Mouse (Mus musculus): ENCODE data around the gene S100a10. TPM values are rescaled to one million over a fixed set of nuclear protein-coding genes. Genes with fewer than 3 reads are reported as not detected.

The S100a10 gene
- polyA plus RNA-seq, 1 experiment from 2014 or later: 430 TPM

DNA sequence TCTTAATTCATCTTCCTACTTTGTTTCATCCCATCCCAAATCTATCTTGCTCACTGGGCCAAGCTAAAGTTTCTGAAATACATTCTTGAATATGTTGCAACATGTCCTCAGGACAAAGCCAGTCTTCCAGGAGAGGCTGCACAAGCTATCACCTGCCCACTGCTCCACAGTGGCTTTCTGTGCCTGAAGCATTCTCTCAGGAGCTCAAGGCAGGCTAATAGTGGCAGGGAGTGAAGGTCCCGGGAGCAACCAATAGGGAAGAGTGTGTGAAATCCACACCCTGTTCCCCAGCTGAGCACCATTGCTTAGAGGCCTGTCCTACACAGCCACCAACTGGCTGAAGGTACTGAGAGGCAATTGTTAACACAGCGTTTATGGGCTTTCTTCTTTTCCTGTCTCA, 26.1 kb downstream of the S100a10 start:
- no peaks in the 10 kb centered on the region for H3K27me3 ChIP-seq (ENCODE audit: control insufficient read depth, insufficient read depth, low read length)
- H3K27ac ChIP-seq (ENCODE audit: low read length): no peak overlapping the region
- no peak overlapping the region for H3K4me3 ChIP-seq (ENCODE audit: low read depth, low read length)
- 33% methylated on average over 2 of the region's 2 CpGs for WGBS
- H3K9me3 ChIP-seq (ENCODE audit: control insufficient read depth, low read depth, low read length): no peaks in the 10 kb centered on the region
- peak; percentile 69; the same call in 1 of the 2 replicates for ATAC-seq (ENCODE audit: insufficient number of reproducible peaks, insufficient read depth, low FRiP score, low read depth)
- H3K9ac ChIP-seq (replicated peaks; ENCODE audit: low read depth, low read length): no peak overlapping the region
- H3K36me3 ChIP-seq (ENCODE audit: control insufficient read depth, insufficient read depth, low read length): no peaks in the 10 kb centered on the region
- H3K4me2 ChIP-seq (replicated peaks; ENCODE audit: low read depth, low read length): no peak overlapping the region
- no peaks in the 10 kb centered on the region for H3K4me1 ChIP-seq (ENCODE audit: control insufficient read depth, insufficient read depth, low read length)

DNA sequence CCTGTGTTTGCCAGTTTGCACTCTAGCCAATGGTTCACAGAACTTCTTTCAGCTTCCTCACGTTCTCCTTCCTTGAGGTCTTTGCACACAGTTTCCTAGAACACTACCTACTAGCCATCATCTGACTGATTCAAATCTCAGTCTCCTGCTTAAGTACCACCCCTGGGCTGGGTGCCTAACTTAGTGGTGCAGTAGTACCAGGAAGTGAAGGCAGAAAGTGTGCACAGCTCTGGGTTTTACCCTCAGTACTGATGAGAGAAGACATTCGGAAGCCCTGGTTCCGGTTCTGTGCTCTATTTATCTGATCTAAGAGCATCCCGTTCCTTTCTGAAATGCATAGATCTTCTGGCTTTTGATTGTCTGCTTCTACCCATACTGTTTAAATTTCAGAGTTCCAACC, 26.8 kb downstream of the S100a10 start:
- H3K4me1 ChIP-seq (ENCODE audit: control insufficient read depth, insufficient read depth, low read length): no peaks in the 10 kb centered on the region
- H3K9ac ChIP-seq (replicated peaks; ENCODE audit: low read depth, low read length): no peak overlapping the region
- WGBS: 72% methylated on average over 4 of the region's 4 CpGs
- H3K36me3 ChIP-seq (ENCODE audit: control insufficient read depth, insufficient read depth, low read length): no peaks in the 10 kb centered on the region
- H3K4me2 ChIP-seq (replicated peaks; ENCODE audit: low read depth, low read length): no peak overlapping the region
- ATAC-seq (ENCODE audit: insufficient number of reproducible peaks, insufficient read depth, low FRiP score, low read depth): no peak
- no peak overlapping the region for H3K4me3 ChIP-seq (ENCODE audit: low read depth, low read length)
- no peaks in the 10 kb centered on the region for H3K9me3 ChIP-seq (ENCODE audit: control insufficient read depth, low read depth, low read length)
- H3K27ac ChIP-seq (ENCODE audit: low read length): no peak overlapping the region
- no peaks in the 10 kb centered on the region for H3K27me3 ChIP-seq (ENCODE audit: control insufficient read depth, insufficient read depth, low read length)

DNA sequence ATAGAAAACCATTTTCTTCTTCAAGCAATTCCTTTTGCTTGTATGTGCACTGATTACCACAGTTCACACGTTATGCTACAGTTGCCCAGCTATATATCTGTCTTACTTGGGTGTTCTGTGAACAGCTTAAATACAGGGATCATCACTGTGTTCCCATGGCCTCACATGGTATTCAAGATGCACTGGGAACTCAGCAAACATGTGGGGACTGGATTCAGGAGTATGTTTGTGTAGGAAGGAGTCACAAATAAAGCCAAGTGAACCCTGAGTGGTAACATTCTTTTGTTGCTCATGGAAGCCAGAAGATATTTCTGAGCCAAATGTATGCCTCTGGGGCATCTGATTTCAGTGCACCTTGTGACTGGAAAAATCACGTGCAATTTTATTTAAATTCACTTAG, 28.2 kb downstream of the S100a10 start:
- Histone ChIP-seq H3K27ac (ENCODE audit: low read length) (no peak overlapping the region), H3K9ac (replicated peaks; ENCODE audit: low read depth, low read length) (no peak overlapping the region), H3K27me3 (ENCODE audit: control insufficient read depth, insufficient read depth, low read length) (no peaks in the 10 kb centered on the region), H3K4me3 (ENCODE audit: low read depth, low read length) (no peak overlapping the region), H3K36me3 (ENCODE audit: control insufficient read depth, insufficient read depth, low read length) (no peaks in the 10 kb centered on the region), H3K4me1 (ENCODE audit: control insufficient read depth, insufficient read depth, low read length) (no peaks in the 10 kb centered on the region), H3K9me3 (ENCODE audit: control insufficient read depth, low read depth, low read length) (no peaks in the 10 kb centered on the region), H3K4me2 (replicated peaks; ENCODE audit: low read depth, low read length) (no peak overlapping the region)
- ATAC-seq (ENCODE audit: insufficient number of reproducible peaks, insufficient read depth, low FRiP score, low read depth): no peak
- 64% methylated on average over 2 of the region's 2 CpGs for WGBS

DNA sequence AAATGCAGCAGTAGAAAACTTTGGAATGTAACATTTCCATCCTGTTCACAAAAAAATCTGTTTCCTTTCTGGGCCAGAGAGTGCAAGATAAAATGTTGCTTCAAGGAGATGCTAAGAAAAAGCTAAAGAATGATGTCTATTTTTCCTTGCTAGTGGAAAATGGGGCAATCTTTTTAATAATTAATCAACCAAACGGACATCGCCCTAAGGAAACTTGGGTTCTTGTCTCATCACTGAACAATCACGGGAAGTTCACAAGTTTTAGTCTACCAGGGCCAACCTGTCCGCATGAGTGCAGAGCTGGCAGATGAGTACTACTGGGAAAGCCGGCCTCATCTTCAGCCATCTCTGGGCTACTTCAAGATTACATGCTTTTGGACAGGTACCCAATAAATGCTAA, 34.7 kb downstream of the S100a10 start:
- Histone ChIP-seq H3K27me3 (ENCODE audit: control insufficient read depth, insufficient read depth, low read length) (no peaks in the 10 kb centered on the region), H3K36me3 (ENCODE audit: control insufficient read depth, insufficient read depth, low read length) (no peaks in the 10 kb centered on the region), H3K4me3 (ENCODE audit: low read depth, low read length) (no peak overlapping the region), H3K4me2 (replicated peaks; ENCODE audit: low read depth, low read length) (no peak overlapping the region), H3K9ac (replicated peaks; ENCODE audit: low read depth, low read length) (no peak overlapping the region), H3K9me3 (ENCODE audit: control insufficient read depth, low read depth, low read length) (no peaks in the 10 kb centered on the region), H3K4me1 (ENCODE audit: control insufficient read depth, insufficient read depth, low read length) (no peaks in the 10 kb centered on the region), H3K27ac (ENCODE audit: low read length) (no peak overlapping the region)
- 86% methylated on average over 5 of the region's 5 CpGs for WGBS
- ATAC-seq (ENCODE audit: insufficient number of reproducible peaks, insufficient read depth, low FRiP score, low read depth): no peak

DNA sequence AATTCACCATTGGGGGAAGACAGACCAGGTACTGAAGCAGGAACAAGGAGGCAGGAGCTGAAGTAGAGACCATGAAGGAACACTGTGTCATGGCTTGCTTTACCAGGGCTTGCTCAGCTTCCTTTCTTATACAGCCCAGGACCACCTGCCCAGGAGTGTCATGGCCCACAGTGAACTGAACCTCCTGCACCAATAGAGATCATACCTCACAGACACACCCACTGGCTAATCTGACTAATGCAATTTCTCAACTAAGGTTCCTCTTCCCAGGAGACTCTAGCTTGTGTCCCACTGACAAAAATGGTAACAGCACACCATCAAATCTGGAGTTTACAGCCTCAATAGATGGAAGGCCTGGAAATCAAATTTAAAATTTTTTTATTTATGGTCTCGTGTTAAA, 35.4 kb downstream of the S100a10 start:
- Histone ChIP-seq H3K4me1 (ENCODE audit: control insufficient read depth, insufficient read depth, low read length) (no peaks in the 10 kb centered on the region), H3K9me3 (ENCODE audit: control insufficient read depth, low read depth, low read length) (no peaks in the 10 kb centered on the region), H3K36me3 (ENCODE audit: control insufficient read depth, insufficient read depth, low read length) (no peaks in the 10 kb centered on the region), H3K4me2 (replicated peaks; ENCODE audit: low read depth, low read length) (no peak overlapping the region), H3K4me3 (ENCODE audit: low read depth, low read length) (no peak overlapping the region), H3K27ac (ENCODE audit: low read length) (no peak overlapping the region), H3K9ac (replicated peaks; ENCODE audit: low read depth, low read length) (no peak overlapping the region), H3K27me3 (ENCODE audit: control insufficient read depth, insufficient read depth, low read length) (no peaks in the 10 kb centered on the region)
- no peak for ATAC-seq (ENCODE audit: insufficient number of reproducible peaks, insufficient read depth, low FRiP score, low read depth)
- WGBS: 85% methylated on average over 1 of the region's 1 CpGs

DNA sequence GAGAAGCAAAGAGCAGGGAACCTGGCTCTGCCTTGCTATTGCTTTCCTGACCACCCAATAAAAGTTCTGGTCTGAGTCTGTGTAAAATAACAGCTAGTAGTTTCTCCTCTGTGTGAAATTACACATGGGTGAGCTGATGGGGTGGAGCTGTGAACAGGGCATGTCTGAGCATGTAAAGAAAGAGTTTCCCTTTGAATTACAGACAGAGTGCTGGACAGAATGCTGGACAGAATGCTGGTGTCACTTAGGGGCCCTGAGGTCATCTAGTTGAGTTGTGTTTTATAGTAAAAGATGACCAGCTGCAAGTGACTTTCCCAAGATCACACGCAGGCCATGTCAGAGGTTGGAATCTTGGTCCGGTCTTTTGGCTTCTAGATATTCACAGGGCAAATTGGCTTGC, 37.2 kb downstream of the S100a10 start:
- H3K36me3 ChIP-seq (ENCODE audit: control insufficient read depth, insufficient read depth, low read length): no peaks in the 10 kb centered on the region
- no peaks in the 10 kb centered on the region for H3K27me3 ChIP-seq (ENCODE audit: control insufficient read depth, insufficient read depth, low read length)
- no peak overlapping the region for H3K9ac ChIP-seq (replicated peaks; ENCODE audit: low read depth, low read length)
- no peaks in the 10 kb centered on the region for H3K9me3 ChIP-seq (ENCODE audit: control insufficient read depth, low read depth, low read length)
- H3K4me1 ChIP-seq (ENCODE audit: control insufficient read depth, insufficient read depth, low read length): peaks cover 4% of the 10 kb centered on the region; the same call in 1 of the 2 replicates
- WGBS: 90% methylated on average over 2 of the region's 2 CpGs
- ATAC-seq (ENCODE audit: insufficient number of reproducible peaks, insufficient read depth, low FRiP score, low read depth): no peak
- no peak overlapping the region for H3K4me2 ChIP-seq (replicated peaks; ENCODE audit: low read depth, low read length)
- H3K27ac ChIP-seq (ENCODE audit: low read length): no peak overlapping the region
- no peak overlapping the region for H3K4me3 ChIP-seq (ENCODE audit: low read depth, low read length)

DNA sequence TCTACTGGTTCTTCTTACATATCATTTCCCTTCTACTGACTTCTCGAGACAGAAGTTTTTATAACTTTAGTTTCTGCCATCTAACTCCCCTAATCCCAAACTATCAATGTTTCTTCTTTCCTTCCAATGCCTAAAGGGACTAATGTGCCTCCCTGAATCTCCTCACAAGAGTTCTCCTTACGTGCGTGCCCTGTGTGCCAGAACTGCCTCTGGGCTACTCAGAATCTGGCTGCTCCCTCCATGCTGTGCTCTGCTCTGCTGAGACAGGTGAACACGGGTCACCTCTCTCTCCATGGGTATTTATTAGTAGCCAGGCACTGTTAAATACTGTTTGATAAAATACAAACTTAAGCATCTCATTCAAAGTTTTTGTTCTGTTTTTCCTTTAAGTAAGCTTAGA, 38.1 kb downstream of the S100a10 start:
- WGBS: 76% methylated on average over 4 of the region's 4 CpGs
- H3K9ac ChIP-seq (replicated peaks; ENCODE audit: low read depth, low read length): no peak overlapping the region
- H3K9me3 ChIP-seq (ENCODE audit: control insufficient read depth, low read depth, low read length): no peaks in the 10 kb centered on the region
- peaks cover 4% of the 10 kb centered on the region; the same call in 1 of the 2 replicates for H3K4me1 ChIP-seq (ENCODE audit: control insufficient read depth, insufficient read depth, low read length)
- no peak overlapping the region for H3K27ac ChIP-seq (ENCODE audit: low read length)
- no peaks in the 10 kb centered on the region for H3K36me3 ChIP-seq (ENCODE audit: control insufficient read depth, insufficient read depth, low read length)
- H3K27me3 ChIP-seq (ENCODE audit: control insufficient read depth, insufficient read depth, low read length): no peaks in the 10 kb centered on the region
- ATAC-seq (ENCODE audit: insufficient number of reproducible peaks, insufficient read depth, low FRiP score, low read depth): no peak
- no peak overlapping the region for H3K4me2 ChIP-seq (replicated peaks; ENCODE audit: low read depth, low read length)
- H3K4me3 ChIP-seq (ENCODE audit: low read depth, low read length): no peak overlapping the region

DNA sequence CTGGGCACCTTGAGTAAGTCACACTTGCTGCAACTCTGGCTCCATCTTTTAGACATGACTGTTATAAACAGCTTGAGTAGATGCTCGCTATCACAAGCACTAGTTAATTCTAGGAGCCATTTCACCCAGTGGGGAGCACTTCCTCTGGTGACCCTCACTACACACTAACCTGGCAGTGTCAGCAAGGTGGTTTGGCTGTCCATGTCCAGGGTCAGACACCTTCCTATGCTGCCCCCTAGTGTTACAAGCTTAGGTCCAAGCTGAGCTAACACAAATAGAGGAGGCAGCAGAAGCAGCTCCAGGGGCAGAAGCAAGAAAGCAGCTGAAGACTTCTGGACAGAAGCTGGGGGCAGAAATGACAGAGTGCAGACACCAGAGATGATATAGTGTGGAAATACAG, 38.6 kb downstream of the S100a10 start:
- H3K27me3 ChIP-seq (ENCODE audit: control insufficient read depth, insufficient read depth, low read length): no peaks in the 10 kb centered on the region
- H3K4me1 ChIP-seq (ENCODE audit: control insufficient read depth, insufficient read depth, low read length): peaks cover 4% of the 10 kb centered on the region; the same call in 1 of the 2 replicates
- H3K4me2 ChIP-seq (replicated peaks; ENCODE audit: low read depth, low read length): no peak overlapping the region
- no peak for ATAC-seq (ENCODE audit: insufficient number of reproducible peaks, insufficient read depth, low FRiP score, low read depth)
- H3K36me3 ChIP-seq (ENCODE audit: control insufficient read depth, insufficient read depth, low read length): no peaks in the 10 kb centered on the region
- no peak overlapping the region for H3K4me3 ChIP-seq (ENCODE audit: low read depth, low read length)
- whole genome bisulfite sequencing: 53% methylated on average over 1 of the region's 1 CpGs
- no peaks in the 10 kb centered on the region for H3K9me3 ChIP-seq (ENCODE audit: control insufficient read depth, low read depth, low read length)
- no peak overlapping the region for H3K27ac ChIP-seq (ENCODE audit: low read length)
- no peak overlapping the region for H3K9ac ChIP-seq (replicated peaks; ENCODE audit: low read depth, low read length)

DNA sequence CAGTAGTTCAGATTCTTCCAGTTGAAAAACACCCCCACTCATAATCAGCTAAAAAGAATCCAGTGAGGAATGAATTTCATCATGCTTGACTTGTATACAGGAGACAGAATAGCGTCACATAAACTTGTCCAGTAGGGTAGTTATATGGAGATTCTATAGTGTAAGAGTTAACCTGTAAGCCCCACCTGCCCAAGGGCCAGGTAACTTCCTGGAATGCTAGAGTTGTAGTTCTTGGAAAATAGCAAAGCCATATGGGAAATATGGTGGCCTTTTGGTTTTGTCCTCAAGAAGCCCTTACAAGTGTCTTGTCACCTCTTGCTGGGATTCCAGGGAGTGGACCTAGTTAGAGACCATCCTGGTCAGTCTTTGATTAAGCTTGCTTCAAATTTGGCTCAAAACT, 41.8 kb downstream of the S100a10 start:
- Histone ChIP-seq H3K9me3 (ENCODE audit: control insufficient read depth, low read depth, low read length) (no peaks in the 10 kb centered on the region), H3K27me3 (ENCODE audit: control insufficient read depth, insufficient read depth, low read length) (no peaks in the 10 kb centered on the region), H3K4me3 (ENCODE audit: low read depth, low read length) (no peak overlapping the region), H3K36me3 (ENCODE audit: control insufficient read depth, insufficient read depth, low read length) (no peaks in the 10 kb centered on the region), H3K9ac (replicated peaks; ENCODE audit: low read depth, low read length) (no peak overlapping the region), H3K4me2 (replicated peaks; ENCODE audit: low read depth, low read length) (no peak overlapping the region), H3K27ac (ENCODE audit: low read length) (peak overlapping the region; percentile 48), H3K4me1 (ENCODE audit: control insufficient read depth, insufficient read depth, low read length) (peaks cover 4% of the 10 kb centered on the region; the same call in 1 of the 2 replicates)
- WGBS: 76% methylated on average over 1 of the region's 1 CpGs
- ATAC-seq (ENCODE audit: insufficient number of reproducible peaks, insufficient read depth, low FRiP score, low read depth): no peak

All from stomach, embryonic 14.5 days (tissue).